Mouse (Mus musculus): ENCODE measurements at regions not wholly inside any gene's neighbourhood (a gene's known extent, or its start where the extent isn't known, plus 50 kb on each side); places are given as distances from the start of the nearest gene placed in this dataset.

DNA sequence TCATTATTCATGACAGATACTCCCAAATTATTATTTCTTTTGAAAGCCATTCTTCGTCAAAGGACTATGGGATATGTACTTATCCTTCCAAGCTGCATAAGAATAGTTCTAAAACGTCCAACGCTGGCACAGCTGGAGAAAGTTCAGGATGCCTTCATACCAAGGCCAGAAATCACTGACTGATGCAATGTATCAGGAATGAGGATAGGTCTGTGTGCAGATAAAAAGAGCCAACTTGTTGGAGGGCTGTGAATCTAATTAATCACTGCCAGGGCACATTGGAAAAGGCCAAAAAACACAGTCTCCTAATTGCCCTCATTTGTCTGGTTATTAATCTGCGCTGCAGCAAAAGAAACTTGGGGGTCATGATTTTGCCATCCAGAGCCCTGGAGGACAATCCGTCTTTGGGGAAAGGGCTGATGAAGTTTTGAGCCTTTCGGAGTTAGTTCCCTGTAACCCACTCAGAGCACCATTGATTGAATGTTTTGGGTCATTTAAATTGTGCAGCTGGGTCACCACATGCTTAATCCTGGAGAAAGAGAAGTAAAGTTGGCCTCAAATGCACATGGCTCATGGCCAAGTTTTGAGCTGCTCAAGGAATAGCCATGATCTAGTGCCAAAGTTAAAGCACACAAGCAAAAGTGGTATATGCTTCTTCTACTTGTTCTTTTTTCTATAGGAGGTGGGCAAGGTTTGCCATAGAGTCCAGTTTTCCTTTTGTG lies 248.0 kb upstream of the Sfrp2 start:
- TF ChIP-seq POLR2A (IDR thresholded peaks at IDR 0.05; ENCODE audit: insufficient read depth, low read length) = no peak
- TF ChIP-seq CTCF (IDR thresholded peaks at IDR 0.05; ENCODE audit: low read depth, low read length) = no peak
- no peak for TF ChIP-seq EP300 (IDR thresholded peaks at IDR 0.05; ENCODE audit: insufficient read depth, low read depth, low read length)

Data from ES-Bruce4 (cell line).